In the genomic region with DNA sequence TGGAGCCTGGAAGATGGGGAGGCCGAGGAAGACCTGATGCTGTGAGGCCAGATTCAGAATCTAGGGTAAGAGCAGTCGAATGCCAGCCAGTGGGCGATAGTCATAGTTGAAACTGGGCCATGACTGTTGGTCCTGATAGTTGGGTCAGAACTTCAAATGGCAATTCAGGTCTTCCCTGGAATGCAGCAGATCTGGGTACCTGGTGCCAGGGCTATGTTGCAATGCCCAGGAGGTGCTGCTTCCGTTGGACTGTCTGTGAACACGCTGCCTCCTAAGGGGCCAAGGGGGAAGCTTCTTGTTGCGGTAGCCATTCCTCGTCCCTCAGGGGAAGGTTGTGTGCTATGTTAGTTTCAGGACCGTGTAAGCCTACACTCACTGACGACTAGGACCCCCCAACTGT, we compare ENCODE assay signal across 19 mouse cellular contexts. TPM values are rescaled to one million over a fixed set of nuclear protein-coding genes. Genes with fewer than 3 reads are reported as not detected.
"Had no signal": no experiment of that assay in that cellular context is flagged by ENCODE, and none has a peak within 500 bp of the region (broad histone marks: within the 10 kb centered on the region; RNA-seq: fewer than 3 reads in every experiment).

No protein-coding gene starts in this region.

- DNase-seq: retina, postnatal 1 day; right cerebral cortex, adult 18-20 months; right cerebral cortex, postnatal 14 days; right cerebral cortex, postnatal 25 days; right cerebral cortex, postnatal 4 days; spleen, adult 18-20 months; thymus, adult 18-20 months; thymus, adult 2 months; thymus, postnatal 14 days; thymus, postnatal 25 days; thymus, postnatal 36 days; thymus, postnatal 4 days had no signal

- H3K27me3 ChIP-seq: neural tube, embryonic 12.5 days; neural tube, embryonic 13.5 days; stomach, embryonic 15.5 days had no signal

- H3K4me1 ChIP-seq: neural tube, embryonic 12.5 days; neural tube, embryonic 13.5 days; stomach, embryonic 15.5 days had no signal

- H3K4me3 ChIP-seq: neural tube, embryonic 12.5 days; neural tube, embryonic 13.5 days; stomach, embryonic 15.5 days had no signal

- H3K4me2 ChIP-seq: neural tube, embryonic 12.5 days; neural tube, embryonic 13.5 days; stomach, embryonic 15.5 days had no signal

- H3K9me3 ChIP-seq: neural tube, embryonic 12.5 days; neural tube, embryonic 13.5 days; stomach, embryonic 15.5 days had no signal

- H3K27ac ChIP-seq: neural tube, embryonic 12.5 days; neural tube, embryonic 13.5 days; stomach, embryonic 15.5 days; stomach, postnatal 0 days had no signal

- H3K36me3 ChIP-seq: neural tube, embryonic 12.5 days; neural tube, embryonic 13.5 days; stomach, embryonic 15.5 days had no signal

- H3K9ac ChIP-seq: neural tube, embryonic 12.5 days; neural tube, embryonic 13.5 days; stomach, embryonic 15.5 days had no signal

RNA-seq across cellular contexts. Expression of a gene that starts 25.8 kb away (rescaled TPM):
- polyA plus RNA-seq: neural tube, embryonic 12.5 days; neural tube, embryonic 13.5 days; neural tube, embryonic 14.5 days; spleen, adult 2 months; stomach, embryonic 14.5 days had no signal
